Mouse (Mus musculus): ENCODE data around the gene Unc5c.

Unc5c gene

DNA sequence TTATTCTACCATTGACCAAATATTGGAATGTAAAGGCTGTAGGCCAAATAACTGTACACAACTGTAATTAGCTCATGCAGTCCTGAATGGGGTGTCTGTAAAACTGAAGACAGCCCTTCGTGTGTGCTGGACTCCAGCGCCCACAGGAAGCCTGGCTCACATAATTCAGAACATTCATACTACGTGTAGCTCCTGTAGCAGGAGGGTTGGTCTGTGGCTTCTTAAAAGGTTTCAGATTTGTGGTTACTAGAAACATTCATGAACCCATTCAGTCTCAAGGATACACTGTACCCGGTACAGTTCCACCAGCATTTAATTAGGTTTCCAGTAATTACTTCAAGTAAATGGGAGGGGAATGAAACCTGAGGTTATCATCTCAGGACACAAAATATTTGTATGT is 246.6 kb downstream of the Unc5c start:
- DNase-seq (ENCODE audit: low spot score in 2 of 2): no peak

GRCm38 (mm10) chr3:141716371-141716770 is 251.4 kb downstream of the Unc5c start:
- DNase-seq (ENCODE audit: low spot score in 2 of 2): no peak

- no peak for DNase-seq (ENCODE audit: low spot score in 2 of 2)
Observed at GRCm38 (mm10) chr3:141719050-141719449, 254.0 kb downstream of the Unc5c start.

DNA sequence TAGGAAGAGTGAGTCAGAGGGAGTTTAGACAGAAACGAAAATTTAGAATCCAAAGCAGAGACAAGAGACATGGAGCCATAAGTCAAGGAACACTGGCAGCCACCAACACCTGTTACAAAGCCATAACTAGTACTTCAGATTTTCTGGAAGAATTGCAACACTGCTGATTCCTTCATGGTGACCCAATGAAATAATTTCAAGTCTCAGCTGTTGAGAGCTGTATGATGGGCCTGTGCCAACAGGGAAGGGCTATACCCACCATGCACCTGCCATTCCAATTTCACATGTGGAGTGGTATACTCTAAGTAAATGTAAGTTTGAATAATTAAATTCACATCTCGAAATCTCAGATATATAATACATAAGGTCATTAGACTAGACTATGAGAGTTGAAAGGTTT is 259.5 kb downstream of the Unc5c start:
- DNase-seq (ENCODE audit: low spot score in 2 of 2): no peak

DNA sequence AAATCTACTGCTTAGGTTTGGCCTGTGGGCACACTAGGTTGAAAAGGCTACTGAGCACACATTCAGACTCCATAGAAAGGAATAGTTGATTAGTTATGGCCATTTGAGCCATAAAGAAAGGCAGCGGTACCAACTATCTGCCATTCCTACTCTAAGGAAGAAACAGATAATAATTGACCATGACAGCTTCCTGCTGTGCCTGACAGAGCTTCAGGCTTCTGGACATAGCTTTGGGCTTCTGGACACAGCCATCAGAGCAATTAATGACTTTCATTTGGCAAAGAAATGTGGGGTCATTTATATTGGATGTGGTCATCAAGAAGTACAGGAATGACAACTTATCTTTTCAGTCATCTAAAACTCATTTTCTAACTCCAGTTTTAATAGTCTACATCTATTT is 260.4 kb downstream of the Unc5c start:
- no peak for DNase-seq (ENCODE audit: low spot score in 2 of 2)

DNA sequence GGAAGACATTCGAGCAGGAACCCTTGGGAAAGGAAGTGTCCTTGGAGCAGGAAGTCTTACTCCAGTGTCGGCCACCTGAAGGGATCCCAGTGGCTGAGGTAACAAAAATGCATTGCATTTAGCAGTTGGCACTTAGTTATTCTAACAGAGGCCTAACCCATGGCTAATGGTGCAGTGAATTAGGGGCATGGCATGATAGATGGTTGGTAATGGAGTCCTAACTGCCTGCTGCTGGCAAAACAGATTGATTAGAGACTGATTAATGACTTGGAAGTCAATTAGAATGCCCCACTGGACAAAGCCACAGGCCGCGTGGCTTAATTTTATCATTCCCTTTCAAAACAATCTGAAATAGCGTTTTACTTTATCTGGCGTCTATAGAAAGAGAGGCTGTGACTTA is 268.8 kb downstream of the Unc5c start:
- no peak for DNase-seq (ENCODE audit: low spot score in 2 of 2)

GRCm38 (mm10) chr3:141735285-141735684 is 270.3 kb downstream of the Unc5c start:
- DNase-seq (ENCODE audit: low spot score in 2 of 2): no peak

- no peak for DNase-seq (ENCODE audit: low spot score in 2 of 2)
Observed at GRCm38 (mm10) chr3:141745322-141745721, 280.3 kb downstream of the Unc5c start.

DNA sequence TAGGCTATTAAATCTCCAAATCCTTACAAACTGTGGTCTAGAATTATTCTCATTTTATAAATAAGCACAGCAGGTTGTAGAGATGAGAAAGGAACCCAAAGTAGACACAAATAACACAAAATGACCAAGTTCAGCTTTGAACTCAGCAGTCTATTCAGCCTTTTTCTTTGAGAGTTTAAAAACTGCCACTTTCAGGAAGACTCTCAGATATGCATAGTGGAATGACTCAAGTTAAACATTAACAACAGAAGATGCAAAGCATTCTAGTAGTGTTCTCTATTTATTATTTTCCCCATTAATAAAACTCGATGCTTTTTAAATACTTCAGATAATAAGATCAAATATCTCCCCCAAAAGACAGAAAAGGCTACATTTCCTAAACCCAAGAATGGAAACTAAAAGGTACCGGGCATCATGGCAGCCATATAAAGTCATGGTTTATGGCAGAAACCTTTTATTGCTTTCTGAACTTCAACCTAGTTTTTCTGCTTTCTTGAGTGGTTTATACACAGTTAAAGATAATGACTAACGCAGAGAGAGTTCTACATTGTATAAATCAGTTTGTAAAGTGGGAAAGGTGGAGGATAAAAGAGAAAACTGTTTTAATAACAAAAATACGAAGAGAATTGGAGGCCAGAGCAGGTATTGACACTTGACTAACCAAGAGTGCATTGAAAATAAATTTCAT is 283.8 kb downstream of the Unc5c start:
- no peak for DNase-seq (ENCODE audit: low spot score in 2 of 2)

DNA sequence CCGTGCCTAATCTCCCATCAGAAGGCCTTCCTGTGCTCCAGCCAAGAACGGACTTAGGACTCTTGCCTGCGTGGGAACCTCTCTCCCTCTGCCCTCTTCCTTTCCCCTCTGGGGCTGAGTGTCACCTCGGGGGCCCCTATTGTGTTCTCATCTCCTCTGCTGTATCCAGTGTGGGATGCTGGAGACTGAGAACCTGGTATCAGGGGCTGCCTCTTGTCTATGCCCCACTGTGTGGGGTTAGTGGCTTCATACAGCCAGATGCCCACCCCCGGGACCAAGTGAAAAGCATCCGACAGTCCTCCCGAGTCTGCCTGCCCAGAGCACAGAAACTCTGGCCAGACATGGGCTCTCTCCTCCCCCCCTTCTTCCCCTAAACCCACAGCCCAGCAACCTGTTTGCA is 287.2 kb downstream of the Unc5c start:
- no peak for DNase-seq (ENCODE audit: low spot score in 2 of 2)

DNA sequence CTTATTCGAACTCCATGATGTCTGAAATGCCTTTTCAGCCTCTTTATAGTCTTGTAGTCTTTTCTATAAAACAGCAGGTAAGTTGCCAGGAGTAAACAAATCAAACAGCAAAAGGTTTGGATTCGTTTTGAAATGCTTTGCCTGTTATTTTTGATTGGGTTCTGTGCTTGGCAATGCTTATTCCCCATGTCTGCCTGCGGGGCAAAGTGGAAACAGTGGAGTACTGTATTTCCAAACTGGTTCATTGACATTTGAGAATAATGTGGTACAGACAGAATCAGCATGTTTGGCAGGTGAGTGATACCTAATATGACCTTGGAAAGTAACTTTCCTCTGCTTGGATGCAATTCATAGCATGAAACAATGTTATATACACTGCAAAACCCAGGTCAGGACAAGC is 292.2 kb downstream of the Unc5c start:
- no peak for DNase-seq (ENCODE audit: low spot score in 2 of 2)

DNA sequence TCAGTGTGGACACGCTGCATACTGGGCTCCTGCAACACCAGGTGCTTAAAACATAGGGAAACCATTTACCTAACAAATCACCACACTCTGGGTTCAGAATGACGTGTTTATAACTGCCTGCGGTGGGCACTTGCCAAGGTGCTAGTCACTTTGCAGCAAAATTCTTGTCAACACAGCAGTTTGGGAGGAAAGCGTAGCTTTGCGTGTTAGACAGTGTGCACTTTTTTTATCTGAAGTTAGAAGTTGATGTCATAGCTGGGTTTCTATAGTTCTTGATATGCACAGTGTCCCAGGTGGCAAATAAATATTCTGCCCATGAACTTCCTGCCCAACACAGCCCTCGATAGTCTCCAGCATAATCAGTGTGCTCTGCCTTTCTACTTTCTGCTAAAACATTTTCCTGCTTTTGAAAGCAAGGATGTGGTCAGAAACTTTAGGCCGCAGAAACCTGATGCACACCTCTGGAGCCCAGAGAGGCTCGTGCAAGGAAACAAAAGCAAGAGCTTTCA is 313.4 kb downstream of the Unc5c start:
- no peak for DNase-seq (ENCODE audit: low spot score in 2 of 2)

DNA sequence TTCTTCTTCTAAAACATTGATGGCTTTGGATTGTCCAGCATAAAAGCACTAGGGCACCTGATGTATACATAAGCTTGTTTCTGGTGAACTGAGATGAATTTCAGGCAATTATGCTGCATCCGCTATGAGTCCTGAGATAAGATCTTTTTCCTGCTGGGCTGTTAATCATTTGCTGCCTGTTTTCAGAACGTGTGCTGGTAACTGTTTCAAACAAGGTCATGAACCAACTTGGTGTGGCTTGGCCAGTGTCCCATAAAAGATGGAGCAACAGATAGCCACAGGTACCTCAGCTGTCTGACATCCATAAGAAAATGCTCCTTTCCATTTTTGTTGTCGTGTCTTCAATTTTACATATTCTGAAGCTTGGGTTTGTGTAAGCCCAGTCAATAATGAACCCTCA is 314.2 kb downstream of the Unc5c start:
- no peak for DNase-seq (ENCODE audit: low spot score in 2 of 2)

DNA sequence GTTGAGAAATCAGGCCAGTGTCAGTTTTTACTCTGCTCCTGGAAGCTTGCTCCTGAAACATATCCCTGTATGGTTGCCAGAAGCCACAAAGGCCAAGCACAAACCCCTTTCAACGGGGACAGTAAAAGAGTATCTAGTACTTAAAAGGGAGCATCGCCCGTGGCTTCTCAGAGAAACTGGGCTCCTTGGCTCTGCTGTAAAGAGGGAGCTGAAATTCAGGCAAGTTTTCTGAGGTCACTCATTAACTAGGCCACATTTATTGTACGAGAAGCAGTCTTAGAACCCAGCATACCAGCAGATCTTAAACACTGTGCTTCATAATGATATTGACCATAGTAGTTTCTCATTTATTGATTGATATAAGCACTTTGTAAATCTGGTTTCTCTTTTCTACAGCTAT is 317.5 kb downstream of the Unc5c start:
- no peak for DNase-seq (ENCODE audit: low spot score in 2 of 2)

- DNase-seq (ENCODE audit: low spot score in 2 of 2): no peak
Observed at GRCm38 (mm10) chr3:141791026-141791780, 326.2 kb downstream of the Unc5c start.

GRCm38 (mm10) chr3:141792106-141792505 is 327.1 kb downstream of the Unc5c start:
- DNase-seq (ENCODE audit: low spot score in 2 of 2): no peak

- no peak for DNase-seq (ENCODE audit: low spot score in 2 of 2)
Observed at GRCm38 (mm10) chr3:141793755-141794154, 328.7 kb downstream of the Unc5c start.

DNA sequence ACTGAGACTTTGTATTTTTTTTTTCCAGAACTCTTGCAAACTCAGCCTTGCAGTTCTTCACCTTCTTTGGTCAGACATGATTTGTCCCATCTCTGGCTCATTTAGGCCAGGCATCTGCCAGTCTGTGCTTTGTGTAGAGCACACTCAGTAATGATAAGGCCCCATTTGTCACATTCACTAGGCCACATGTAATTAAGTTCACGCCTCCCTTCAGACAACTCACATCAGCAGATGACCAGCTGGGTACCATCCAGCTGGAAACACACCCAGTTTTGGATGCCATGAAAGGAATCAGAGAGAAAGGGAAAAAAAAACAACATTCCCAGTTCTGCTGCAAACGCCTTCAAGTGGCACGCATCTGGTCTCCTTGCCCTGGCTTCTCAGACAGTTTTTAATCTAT is 329.4 kb downstream of the Unc5c start:
- peak in 1 of 2 experiments; percentile 38 for DNase-seq (ENCODE audit: low spot score in 2 of 2)

GRCm38 (mm10) chr3:141797372-141797771 is 332.4 kb downstream of the Unc5c start:
- DNase-seq (ENCODE audit: low spot score in 2 of 2): no peak

- no peak for DNase-seq (ENCODE audit: low spot score in 2 of 2)
Observed at GRCm38 (mm10) chr3:141797789-141798188, 332.8 kb downstream of the Unc5c start.

DNA sequence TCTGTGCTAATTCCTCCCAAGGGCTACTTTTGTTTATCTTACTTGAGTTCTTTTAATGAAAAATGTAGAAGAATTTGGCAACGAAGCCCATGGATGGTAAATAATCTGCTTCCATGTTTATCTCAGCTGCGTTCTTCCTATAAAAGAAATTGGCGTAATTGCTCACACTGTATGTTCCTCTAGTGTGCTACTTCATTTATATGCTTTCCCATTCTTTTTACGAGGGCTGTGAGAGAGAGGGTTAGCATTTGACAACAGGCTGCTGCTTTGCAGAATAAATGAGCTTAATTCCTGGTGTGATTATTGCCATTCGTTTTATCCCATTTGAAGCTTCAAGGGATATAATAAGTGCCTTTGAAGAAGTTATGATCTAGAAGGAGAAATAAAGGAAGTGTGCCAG is 339.1 kb downstream of the Unc5c start:
- DNase-seq (ENCODE audit: low spot score in 2 of 2): no peak

DNA sequence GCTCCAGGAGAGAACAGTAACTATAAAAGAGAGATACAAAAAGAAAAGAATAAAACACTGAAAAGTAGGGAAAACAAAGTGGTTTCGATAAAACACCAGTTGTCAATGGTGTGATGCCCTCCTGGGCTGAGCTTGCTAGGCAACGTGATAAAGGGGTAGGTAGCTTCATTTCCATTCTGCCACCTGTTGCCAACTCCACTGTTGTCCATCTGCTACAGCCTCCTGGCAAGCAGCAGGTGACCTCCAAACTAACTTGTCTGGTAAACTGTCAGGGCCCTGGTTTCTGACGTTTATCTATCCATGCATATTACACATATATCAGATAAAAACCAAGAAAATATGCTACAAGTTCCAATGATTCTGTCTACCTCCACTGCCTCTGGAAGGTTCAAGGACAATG is 344.6 kb downstream of the Unc5c start:
- DNase-seq (ENCODE audit: low spot score in 2 of 2): no peak

- DNase-seq (ENCODE audit: low spot score in 2 of 2): no peak
Observed at GRCm38 (mm10) chr3:141810944-141811343, 345.9 kb downstream of the Unc5c start.
